Mouse (Mus musculus) E14TG2a.4 (cell line): Measurements from ENCODE around the gene Vsig10.

ENCODE experiments used
- CTCF ChIP-seq: conservative IDR thresholded peaks from 2 replicates; pipeline ENCODE4 v1.5.1; 2014; ENCODE audit warnings: low read length
- NANOG ChIP-seq: IDR thresholded peaks from 2 replicates; pipeline ENCODE4 v1.6.1; 2014; ENCODE audit warnings: borderline replicate concordance, low read length, mixed read lengths
- POU5F1 ChIP-seq: IDR thresholded peaks from 2 replicates; pipeline ENCODE4 v1.6.1; 2014; ENCODE audit warnings: low read length, borderline replicate concordance

DNA sequence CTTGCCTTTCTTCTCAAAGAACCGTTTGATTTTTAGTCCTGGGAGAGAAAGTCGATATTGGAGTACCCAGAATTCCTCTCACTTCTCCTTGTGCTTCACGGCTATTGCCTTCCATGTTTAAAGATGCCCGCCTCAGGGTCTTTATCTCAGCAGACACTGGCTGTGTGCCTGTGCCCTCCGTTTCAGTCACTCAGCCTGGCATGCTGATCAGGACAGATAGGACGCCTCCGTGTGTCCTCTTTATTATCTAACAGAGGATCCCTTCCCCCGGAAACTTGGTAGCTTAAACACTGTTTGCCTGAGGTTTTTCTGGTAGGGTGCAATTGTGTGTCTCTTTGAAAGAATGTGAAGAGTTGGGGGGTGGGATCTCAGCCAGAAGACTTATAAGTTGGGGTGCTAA lies 19.6 kb downstream of the Vsig10 start:
- TF ChIP-seq CTCF (no peak), POU5F1 (no peak), NANOG (no peak)
